Mouse (Mus musculus): ENCODE results near the gene Card10.

Card10 gene

DNA sequence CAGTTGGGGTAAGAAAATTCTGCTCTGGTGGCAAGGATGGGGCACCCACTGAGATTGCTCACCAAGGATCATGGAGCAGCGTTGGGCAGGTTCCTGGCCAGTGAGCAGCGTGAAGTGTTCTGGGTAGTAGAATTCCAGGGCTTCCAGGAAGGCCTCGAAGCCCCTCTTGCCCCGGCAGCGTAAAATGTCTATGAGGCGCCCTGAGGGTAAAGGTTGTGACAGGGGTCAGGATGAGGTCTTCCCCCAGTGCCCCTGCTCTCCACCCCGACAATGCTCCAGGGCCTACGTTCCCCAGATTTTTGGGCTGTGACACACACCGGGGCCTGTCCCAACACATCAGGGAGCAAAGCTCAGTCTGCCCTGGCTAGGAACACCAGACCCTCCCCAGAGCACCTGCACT, 1.3 kb downstream of the Card10 start:
- DNase-seq, result no peak

GRCm38 (mm10) chr15:78799029-78799428, 3.8 kb downstream of the Card10 start:
- DNase-seq, result no peak

- DNase-seq, result no peak
Observed at GRCm38 (mm10) chr15:78797060-78797329, 5.8 kb downstream of the Card10 start.

DNA sequence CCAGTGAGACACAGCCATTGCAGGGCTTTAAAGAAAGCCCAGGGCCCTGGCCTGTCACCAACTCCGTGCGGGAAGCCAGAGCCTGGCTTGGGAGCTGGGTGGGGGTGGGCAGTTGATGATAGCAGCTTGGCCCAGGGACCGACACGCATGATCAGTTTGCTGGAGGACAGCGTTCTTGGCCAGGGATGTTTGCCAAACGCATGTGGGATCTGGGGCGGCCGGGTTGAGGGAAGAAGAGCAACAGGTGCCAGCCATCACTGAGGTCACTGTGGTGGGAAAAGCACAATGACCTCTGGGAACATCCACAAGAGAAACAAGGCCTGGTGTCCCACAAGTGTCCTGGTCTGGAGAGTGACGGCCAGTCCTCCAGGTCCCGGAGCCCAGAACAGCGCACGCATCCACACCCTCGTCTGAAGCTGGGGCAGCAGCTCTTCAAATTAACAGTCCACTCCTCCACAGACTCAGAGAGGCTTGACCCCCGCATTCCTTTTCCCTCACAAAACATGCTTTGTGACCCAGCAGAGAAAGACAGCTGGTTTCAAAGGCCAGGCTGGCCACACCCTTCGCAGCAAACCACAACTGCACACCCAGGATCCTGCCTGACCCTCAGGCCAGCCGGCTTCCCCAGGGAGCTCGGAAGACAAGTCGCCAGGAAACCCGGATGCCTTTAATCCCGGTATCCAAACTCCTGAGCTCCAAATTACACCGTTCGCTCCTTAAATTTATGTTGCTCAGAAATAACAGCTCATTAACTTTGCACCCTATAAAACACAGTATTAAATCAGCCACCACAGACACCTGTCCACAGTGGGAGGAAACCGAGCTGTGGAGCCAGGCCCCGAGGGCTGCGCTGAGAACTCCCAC, 6.4 kb downstream of the Card10 start:
- no peak for DNase-seq

DNA sequence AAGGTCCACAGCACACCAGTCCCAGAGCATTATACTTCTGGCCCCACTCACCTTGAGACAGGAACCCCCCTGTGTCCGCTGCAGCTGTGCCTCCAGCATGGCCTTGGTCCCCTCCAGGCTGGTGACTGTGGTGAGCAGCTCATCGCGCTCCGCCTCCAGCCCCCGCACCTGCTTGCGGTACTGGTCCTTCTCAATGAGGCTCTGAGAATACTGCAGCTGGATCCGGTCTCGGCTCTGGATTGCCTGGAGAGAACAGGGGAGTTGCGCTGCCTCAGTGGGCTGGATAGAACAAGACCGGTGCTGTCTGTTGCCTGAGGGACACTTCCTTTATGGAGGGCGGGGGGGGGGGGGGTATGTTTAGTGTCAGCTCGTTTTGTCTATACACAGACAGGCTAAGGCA, 11.9 kb downstream of the Card10 start:
- no peak for DNase-seq

GRCm38 (mm10) chr15:78790451-78790850, 12.4 kb downstream of the Card10 start:
- DNase-seq, result no peak

GRCm38 (mm10) chr15:78789721-78790323, 13.0 kb downstream of the Card10 start:
- no peak for DNase-seq

DNA sequence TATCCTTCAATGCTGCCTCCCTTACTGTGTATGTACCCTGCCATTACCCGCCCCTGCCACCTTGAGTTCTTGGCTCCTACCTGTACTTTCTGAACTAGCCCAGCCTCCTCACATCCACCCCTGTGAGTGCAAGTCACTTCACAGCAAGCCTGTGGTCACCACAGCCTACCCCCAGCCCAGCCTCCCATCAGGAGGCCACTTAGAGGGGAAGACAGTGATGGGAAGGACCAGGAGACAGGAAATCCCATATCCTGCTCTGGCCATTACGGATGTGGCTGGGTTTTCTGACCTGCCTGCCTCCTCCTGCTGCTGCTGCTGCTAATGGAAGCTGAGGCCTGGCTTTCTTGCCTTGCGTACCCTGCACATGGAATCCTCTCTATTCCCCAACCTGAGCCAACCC, 14.8 kb downstream of the Card10 start:
- no peak for DNase-seq

- DNase-seq, result no peak
Observed at GRCm38 (mm10) chr15:78787287-78787856, 15.5 kb downstream of the Card10 start.

GRCm38 (mm10) chr15:78786411-78786818, 16.4 kb downstream of the Card10 start:
- DNase-seq, result no peak

- DNase-seq, result no peak
Observed at GRCm38 (mm10) chr15:78785961-78786360, 16.9 kb downstream of the Card10 start.

GRCm38 (mm10) chr15:78785258-78785657, 17.6 kb downstream of the Card10 start:
- DNase-seq, result no peak

- no peak for DNase-seq
Observed at GRCm38 (mm10) chr15:78784520-78784919, 18.3 kb downstream of the Card10 start.

- DNase-seq, result no peak
Observed at GRCm38 (mm10) chr15:78782348-78783103, 20.3 kb downstream of the Card10 start.

- no peak for DNase-seq
Observed at GRCm38 (mm10) chr15:78780908-78781307, 21.9 kb downstream of the Card10 start.

DNA sequence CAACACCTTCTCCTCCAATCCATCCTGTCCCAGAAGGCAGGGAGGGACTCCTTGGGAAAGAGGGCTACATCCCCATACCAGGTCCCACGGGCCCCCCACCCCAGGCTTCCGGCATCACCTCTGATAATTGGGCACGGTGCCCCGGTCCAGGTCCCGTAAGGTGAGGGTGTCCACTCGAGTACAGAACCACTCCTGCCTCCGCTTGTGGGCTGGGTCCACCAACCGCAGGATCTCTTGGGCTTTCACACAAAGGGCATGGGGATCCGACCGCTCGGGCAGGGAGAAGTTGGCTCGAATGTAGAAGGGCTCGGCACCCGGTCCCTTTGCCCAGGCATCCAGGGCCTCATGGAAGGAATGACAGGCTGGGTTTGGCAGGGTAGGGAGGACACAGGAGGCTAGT, 22.5 kb downstream of the Card10 start:
- DNase-seq, result no peak

DNA sequence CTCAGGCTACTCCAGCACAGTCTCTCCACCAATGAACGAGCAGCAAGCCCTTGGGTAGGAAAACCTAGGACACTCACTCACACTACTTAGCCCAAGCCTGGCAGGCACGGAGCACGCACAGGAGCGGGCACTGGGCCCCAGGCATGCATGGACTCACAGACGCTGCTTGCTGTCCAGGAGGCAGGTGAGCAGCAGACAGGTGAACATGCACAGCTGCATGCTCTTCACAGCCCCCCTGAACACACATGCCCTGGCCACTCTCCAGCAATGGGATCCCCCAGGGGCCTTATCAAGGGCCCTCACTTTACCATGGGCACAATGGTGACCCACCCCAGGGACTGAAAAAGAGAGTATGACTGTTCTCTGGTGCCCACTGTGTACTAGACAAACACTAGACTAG, 23.2 kb downstream of the Card10 start:
- DNase-seq, result no peak

- no peak for DNase-seq
Observed at GRCm38 (mm10) chr15:78779253-78779652, 23.6 kb downstream of the Card10 start.

DNA sequence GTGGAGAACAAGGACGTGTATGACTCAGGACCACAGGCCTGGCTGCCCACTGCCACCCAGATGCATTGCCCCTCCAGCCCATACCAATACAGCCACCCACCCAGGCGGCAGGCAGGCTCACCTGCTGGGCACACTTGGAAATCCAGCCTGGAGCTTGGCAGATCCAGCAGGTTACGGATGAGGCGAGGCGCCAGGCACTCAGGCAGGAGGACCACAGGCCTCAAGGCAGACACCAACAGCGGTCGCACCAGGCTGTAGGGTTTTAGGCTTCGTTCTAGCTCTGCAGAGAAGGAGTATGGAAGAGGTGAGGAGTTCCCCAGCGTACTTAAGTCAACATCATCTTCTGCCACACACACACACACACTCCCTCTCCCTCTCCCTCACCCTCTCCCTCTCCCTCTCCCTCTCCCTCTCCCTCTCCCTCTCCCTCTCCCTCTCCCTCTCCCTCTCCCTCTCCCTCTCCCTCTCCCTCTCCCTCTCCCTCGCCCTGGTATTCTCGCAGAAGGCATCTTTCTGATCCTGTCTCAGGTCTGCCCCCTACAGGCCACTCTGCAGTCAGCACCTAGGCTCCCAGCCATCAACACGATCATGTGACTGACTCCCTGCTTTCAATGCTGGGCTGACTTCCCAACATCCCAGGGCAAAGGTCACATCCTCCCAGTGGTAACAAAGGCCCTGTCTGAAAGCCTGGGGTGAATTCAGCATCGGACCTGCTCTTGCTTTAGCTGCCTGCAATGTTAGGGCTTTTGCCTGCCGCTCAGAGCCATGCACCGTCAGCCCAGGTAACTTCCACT, 24.6 kb downstream of the Card10 start:
- peak; percentile 84 for DNase-seq

GRCm38 (mm10) chr15:78773290-78773729, 29.5 kb downstream of the Card10 start, which contains the start of gene Mfng:
Gene Mfng, minus strand, starts transcription at chr15:78773475.
- DNase-seq, result no peak

- DNase-seq, result no peak
Observed at GRCm38 (mm10) chr15:78772856-78773255, 30.0 kb downstream of the Card10 start.

GRCm38 (mm10) chr15:78772368-78772763, 30.5 kb downstream of the Card10 start:
- no peak for DNase-seq

Measured in cerebellum, adult 8-10 months (tissue).